Comparison of ENCODE assay signal across 10 mouse cellular contexts in the genomic region with DNA sequence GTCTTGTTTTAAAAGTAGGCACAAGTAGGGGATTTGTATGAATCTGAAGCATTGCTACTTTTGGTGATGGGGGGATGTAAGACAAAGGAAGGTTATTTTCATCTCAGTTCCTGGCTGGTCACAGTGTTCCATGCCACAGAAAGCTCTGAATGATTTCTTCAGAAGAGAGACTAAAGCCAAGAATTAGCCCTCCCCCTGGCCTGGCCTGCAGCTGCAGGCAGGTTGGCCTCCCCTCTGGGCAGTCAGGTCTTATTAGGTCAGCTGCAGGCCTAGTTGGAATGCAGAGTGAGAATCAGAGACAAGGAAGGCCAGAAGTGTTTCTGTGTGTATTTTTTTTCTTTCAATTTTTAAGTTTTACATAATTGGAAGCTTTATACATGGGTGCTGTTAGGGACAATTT.
DNase-seq lines count a peak whose midpoint lies in the region; ATAC-seq and TF ChIP-seq lines count a peak whose summit lies in the region.
"Had no signal": no experiment of that assay in that cellular context is flagged by ENCODE, and none has a peak within 500 bp of the region (broad histone marks: within the 10 kb centered on the region; RNA-seq: fewer than 3 reads in every experiment).

No protein-coding gene starts in this region.

- H3K9ac ChIP-seq in liver, embryonic 12.5 days, result no peak overlapping the region
- H3K9ac ChIP-seq: liver, postnatal 0 days had no signal

- no peaks in the 10 kb centered on the region for H3K9me3 ChIP-seq in heart, embryonic 10.5 days
- 0 out of 2 replicates have a peak, but pooled peaks cover 2% of the 10 kb centered on the region for H3K9me3 ChIP-seq in liver, embryonic 12.5 days (replicated peaks)

- peak; percentile 29 for DNase-seq in cerebellum, adult 11-12 months
- DNase-seq in cerebellum, adult 8-10 months, result no peak
- DNase-seq in layer of hippocampus, adult 2 months (ENCODE audit: low spot score in 2 of 2), result peak in 1 of 2 experiments; percentile 6
- DNase-seq in layer of hippocampus, adult 11-12 months (ENCODE audit: low spot score), result no peak
- DNase-seq in Muller cell, postnatal 12 days (ENCODE audit: inconsistent ontology term), result peak; percentile 85
- peak; percentile 27 for DNase-seq in embryo, embryonic 11 days
- no peak for DNase-seq in heart, embryonic 10.5 days (ENCODE audit: low spot score)
- DNase-seq: liver, postnatal 0 days; thymus, postnatal 36 days had no signal

- H3K4me2 ChIP-seq in liver, embryonic 12.5 days, result no peak overlapping the region

- no peaks in the 10 kb centered on the region for H3K4me1 ChIP-seq in heart, embryonic 10.5 days
- no peaks in the 10 kb centered on the region for H3K4me1 ChIP-seq in liver, embryonic 12.5 days

- H3K4me3 ChIP-seq in layer of hippocampus, adult 2 months, result no peak overlapping the region
- H3K4me3 ChIP-seq in heart, embryonic 10.5 days, result no peak overlapping the region
- H3K4me3 ChIP-seq in liver, embryonic 12.5 days, result no peak overlapping the region

- ATAC-seq in liver, embryonic 12.5 days, result no peak
- ATAC-seq: liver, postnatal 0 days had no signal

- no peaks in the 10 kb centered on the region for H3K36me3 ChIP-seq in heart, embryonic 10.5 days
- H3K36me3 ChIP-seq in liver, embryonic 12.5 days, result no peaks in the 10 kb centered on the region

- no peaks in the 10 kb centered on the region for H3K27me3 ChIP-seq in heart, embryonic 10.5 days (ENCODE audit: insufficient read depth, poor library complexity, severe bottlenecking)
- H3K27me3 ChIP-seq in liver, embryonic 12.5 days (replicated peaks), result no peaks in the 10 kb centered on the region

- no peak for TF ChIP-seq CTCF in layer of hippocampus, adult 2 months (conservative IDR thresholded peaks at IDR 0.05)

- peak overlapping the region; percentile 73 for H3K27ac ChIP-seq in layer of hippocampus, adult 2 months
- H3K27ac ChIP-seq in heart, embryonic 10.5 days, result no peak overlapping the region
- H3K27ac ChIP-seq in liver, embryonic 12.5 days, result no peak overlapping the region

Comparison
In these comparisons a context has a peak if more than half of its experiments do, and no peak if none do; other contexts are left out.
1. DNase-seq: peak in cerebellum, adult 11-12 months (single experiment), Muller cell, postnatal 12 days (single experiment) and embryo, embryonic 11 days (single experiment); none in cerebellum, adult 8-10 months (single experiment), layer of hippocampus, adult 11-12 months (single experiment) and heart, embryonic 10.5 days (single experiment).